Mouse (Mus musculus): ENCODE measurements around the gene Supt4a. TPM values are rescaled to one million over a fixed set of nuclear protein-coding genes. Genes with fewer than 3 reads are reported as not detected.

Supt4a gene
- polyA plus RNA-seq, 1 experiment: 98.4 TPM

- no peak for DNase-seq (ENCODE audit: low spot score)
Observed at GRCm38 (mm10) chr11:87763988-87764876, 26.9 kb downstream of the Supt4a start.

GRCm38 (mm10) chr11:87768745-87769144 lies 31.4 kb downstream of the Supt4a start:
- no peak for DNase-seq (ENCODE audit: low spot score)

- peak; percentile 61 for DNase-seq (ENCODE audit: low spot score)
Observed at GRCm38 (mm10) chr11:87770989-87771388, 33.6 kb downstream of the Supt4a start.

GRCm38 (mm10) chr11:87772354-87772753 lies 35.0 kb downstream of the Supt4a start:
- DNase-seq (ENCODE audit: low spot score): no peak

- no peak for DNase-seq (ENCODE audit: low spot score)
Observed at GRCm38 (mm10) chr11:87778100-87778765, 40.9 kb downstream of the Supt4a start.

- no peak for DNase-seq (ENCODE audit: low spot score)
Observed at GRCm38 (mm10) chr11:87778915-87779314, 41.6 kb downstream of the Supt4a start.

- DNase-seq (ENCODE audit: low spot score): no peak
Observed at GRCm38 (mm10) chr11:87779392-87779791, 42.0 kb downstream of the Supt4a start.

- DNase-seq (ENCODE audit: low spot score): no peak
Observed at GRCm38 (mm10) chr11:87780130-87780529, 42.8 kb downstream of the Supt4a start.

GRCm38 (mm10) chr11:87790088-87790487 lies 52.7 kb downstream of the Supt4a start:
- no peak for DNase-seq (ENCODE audit: low spot score)

Other genes starting within 250 kb of the Supt4a start
- not detected in 2 replicates for gene Gm11492, start 170.9 kb upstream of the Supt4a start, polyA plus RNA-seq (2012; rRNA removed)
- 57.9 and 72.5 TPM in 2 replicates for gene Sept4, start 168.6 kb upstream of the Supt4a start, polyA plus RNA-seq (2012; rRNA removed)
- gene Mtmr4, start 145.4 kb upstream of the Supt4a start, polyA plus RNA-seq (2012; rRNA removed): 26.1 and 27.2 TPM in 2 replicates
- gene Hsf5, start 120.4 kb upstream of the Supt4a start, polyA plus RNA-seq (2012; rRNA removed): 0.10 TPM in 2 replicates
- 3.1 and 3.5 TPM in 2 replicates for gene Rnf43, start 74.8 kb upstream of the Supt4a start, polyA plus RNA-seq (2012; rRNA removed)
- gene Tspoap1, start 23.0 kb downstream of the Supt4a start, polyA plus RNA-seq (2012; rRNA removed): 9.7 and 11.4 TPM in 2 replicates
- gene Mpo, start 56.0 kb downstream of the Supt4a start, polyA plus RNA-seq (2012; rRNA removed): 0.46 and 1.1 TPM in 2 replicates
- not detected in 2 replicates for gene Lpo, start 90.7 kb downstream of the Supt4a start, polyA plus RNA-seq (2012; rRNA removed)
- gene Mks1, start 115.7 kb downstream of the Supt4a start, polyA plus RNA-seq (2012; rRNA removed): 14.6 and 19.2 TPM in 2 replicates
- gene Epx, start 138.0 kb downstream of the Supt4a start, polyA plus RNA-seq (2012; rRNA removed): not detected in 2 replicates
- not detected in 2 replicates for gene Olfr462, start 154.7 kb downstream of the Supt4a start, polyA plus RNA-seq (2012; rRNA removed)
- not detected in 2 replicates for gene Olfr463, start 159.8 kb downstream of the Supt4a start, polyA plus RNA-seq (2012; rRNA removed)
- gene Olfr464, start 183.4 kb downstream of the Supt4a start, polyA plus RNA-seq (2012; rRNA removed): not detected in 2 replicates
- 99.3 and 124 TPM in 2 replicates for gene Dynll2, start 250.0 kb downstream of the Supt4a start, polyA plus RNA-seq (2012; rRNA removed)

Measured in urinary bladder, adult 2 months (tissue).